Mouse (Mus musculus) telencephalon, adult 2 months (tissue): ENCODE results near the gene Cadps.

ENCODE experiments used
- DNase-seq: peaks from one replicate; pipeline ENCODE4 v3.0.0-alpha.2; 2011; ENCODE audit warnings: low read depth, low spot score

Gene Cadps

GRCm38 (mm10) chr14:12730979-12731378, 91.9 kb downstream of the Cadps start:
- no peak for DNase-seq

GRCm38 (mm10) chr14:12722452-12723194, 100.3 kb downstream of the Cadps start:
- DNase-seq, result no peak

- no peak for DNase-seq
Measured at GRCm38 (mm10) chr14:12718766-12719165, 104.1 kb downstream of the Cadps start.

- no peak for DNase-seq
Measured at GRCm38 (mm10) chr14:12715906-12716659, 106.8 kb downstream of the Cadps start.

- DNase-seq, result no peak
Measured at GRCm38 (mm10) chr14:12707395-12707794, 115.5 kb downstream of the Cadps start.

GRCm38 (mm10) chr14:12704461-12704860, 118.4 kb downstream of the Cadps start:
- DNase-seq, result no peak

GRCm38 (mm10) chr14:12690201-12690600, 132.7 kb downstream of the Cadps start:
- DNase-seq, result peak; percentile 47

GRCm38 (mm10) chr14:12685015-12685414, 137.9 kb downstream of the Cadps start:
- DNase-seq, result no peak

GRCm38 (mm10) chr14:12680819-12681638, 141.8 kb downstream of the Cadps start:
- peak; percentile 60 for DNase-seq

- no peak for DNase-seq
Measured at GRCm38 (mm10) chr14:12661430-12661829, 161.4 kb downstream of the Cadps start.

- peak; percentile 34 for DNase-seq
Measured at GRCm38 (mm10) chr14:12657351-12657750, 165.5 kb downstream of the Cadps start.

- no peak for DNase-seq
Measured at GRCm38 (mm10) chr14:12642868-12643512, 179.9 kb downstream of the Cadps start.

GRCm38 (mm10) chr14:12638762-12639161, 184.1 kb downstream of the Cadps start:
- DNase-seq, result no peak

GRCm38 (mm10) chr14:12637121-12637754, 185.6 kb downstream of the Cadps start:
- DNase-seq, result no peak

GRCm38 (mm10) chr14:12624256-12625130, 198.4 kb downstream of the Cadps start:
- no peak for DNase-seq

- no peak for DNase-seq
Measured at GRCm38 (mm10) chr14:12607025-12607424, 215.9 kb downstream of the Cadps start.

GRCm38 (mm10) chr14:12606202-12606601, 216.7 kb downstream of the Cadps start:
- DNase-seq, result no peak

GRCm38 (mm10) chr14:12602080-12602479, 220.8 kb downstream of the Cadps start:
- DNase-seq, result no peak

GRCm38 (mm10) chr14:12595326-12595725, 227.6 kb downstream of the Cadps start:
- no peak for DNase-seq

- no peak for DNase-seq
Measured at GRCm38 (mm10) chr14:12592472-12593075, 230.3 kb downstream of the Cadps start.
